Mouse (Mus musculus) frontal cortex, adult 2 months (tissue): ENCODE data around the gene Pus7l. TPM values are rescaled to one million over a fixed set of nuclear protein-coding genes. Genes with fewer than 3 reads are reported as not detected.

Source experiments
- DNase-seq, 2 experiments: peaks; one replicate each; pipeline ENCODE4 v3.0.0; 2022; ENCODE audit warnings: low spot score in 1 of 2; ENCODE audit errors: extremely low spot score in 1 of 2
- polyA plus RNA-seq: library from polyadenylated mRNA; depleted of rRNA; stranded (reverse); fragments of >200 nt; gene quantifications from 2 replicates; pipeline ENCODE4 v1.2.3, GENCODE M21; 2012; rRNA removed

Pus7l gene
- 3.5 and 3.9 TPM in 2 replicates for polyA plus RNA-seq

DNA sequence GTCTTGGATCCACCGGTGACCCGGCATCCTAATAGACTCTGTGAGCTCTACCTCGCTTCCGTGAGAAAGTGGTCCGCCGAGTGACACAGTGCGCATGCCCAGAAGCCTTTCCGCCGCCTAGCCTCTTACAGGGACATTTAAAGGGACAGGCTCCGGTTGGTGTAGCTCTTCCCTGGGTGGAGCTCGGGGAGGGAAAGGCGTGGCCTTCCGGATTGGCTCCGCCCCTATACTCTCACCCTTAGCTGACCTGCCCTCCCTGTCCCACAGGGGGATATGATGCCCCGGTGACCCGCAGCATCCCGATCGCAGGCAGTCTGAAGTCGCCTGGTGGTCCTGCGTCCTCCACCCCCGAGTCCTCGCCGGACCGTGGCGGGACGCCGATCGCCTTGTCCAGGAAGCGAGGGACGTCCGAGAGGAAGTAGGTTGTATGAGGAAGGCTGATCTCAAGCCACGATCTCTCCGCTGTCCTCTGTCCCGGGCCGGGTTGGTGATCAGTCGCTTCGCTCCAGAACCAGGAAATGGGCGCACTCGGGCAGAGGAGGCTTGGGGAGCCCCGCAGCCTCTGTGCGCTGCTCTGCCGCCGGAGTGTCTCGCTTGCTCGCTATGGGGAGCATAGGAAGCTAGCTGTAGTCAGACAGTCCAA is at the start of gene Pus7l, which contains the start of gene Irak4:
Gene Pus7l (minus strand): TSS at position 139 of the 643 bp plus-strand sequence.
Gene Irak4 (plus strand): TSS at position 235 of the 643 bp plus-strand sequence.
- DNase-seq, result peak; percentile 84 to 95

DNA sequence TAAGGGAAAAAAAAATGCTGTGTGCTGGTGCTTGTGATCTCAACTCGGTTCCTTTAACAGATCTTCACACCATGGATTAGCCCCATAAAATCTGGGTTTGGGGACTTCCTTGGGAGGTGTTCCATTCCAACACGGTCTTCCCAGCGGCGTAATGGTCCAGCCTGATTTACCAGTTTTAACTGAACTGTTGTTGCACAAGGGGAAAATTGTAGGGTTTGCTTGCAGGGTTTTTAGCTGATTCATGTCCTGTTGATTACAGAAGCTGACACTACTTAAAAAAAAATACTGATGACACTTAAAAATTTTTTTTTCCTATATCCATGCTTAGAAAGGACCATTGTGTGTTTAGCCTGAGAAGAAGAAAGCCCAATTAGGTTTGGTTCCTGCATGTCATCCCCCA is 48.0 kb upstream of the Pus7l start:
- no peak for DNase-seq

DNA sequence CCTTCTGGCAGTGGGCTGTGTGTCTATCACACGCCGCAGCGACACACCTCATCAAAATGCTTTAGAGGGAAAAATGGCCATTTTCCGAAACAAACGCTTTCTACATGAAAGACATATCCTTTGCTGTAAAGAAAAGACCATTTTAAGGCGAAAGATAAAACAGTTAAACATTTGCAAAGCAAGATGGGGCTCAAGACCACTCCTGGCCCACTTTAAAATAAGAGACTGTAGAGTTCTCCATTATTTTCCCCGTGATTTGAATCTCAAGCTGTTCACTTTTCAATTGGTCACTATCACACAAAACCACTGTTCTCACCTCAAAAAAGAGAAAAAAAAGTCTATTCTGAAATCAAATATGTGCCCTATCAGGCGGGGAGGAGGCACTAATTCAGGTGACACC is 46.7 kb upstream of the Pus7l start:
- DNase-seq, result no peak

DNA sequence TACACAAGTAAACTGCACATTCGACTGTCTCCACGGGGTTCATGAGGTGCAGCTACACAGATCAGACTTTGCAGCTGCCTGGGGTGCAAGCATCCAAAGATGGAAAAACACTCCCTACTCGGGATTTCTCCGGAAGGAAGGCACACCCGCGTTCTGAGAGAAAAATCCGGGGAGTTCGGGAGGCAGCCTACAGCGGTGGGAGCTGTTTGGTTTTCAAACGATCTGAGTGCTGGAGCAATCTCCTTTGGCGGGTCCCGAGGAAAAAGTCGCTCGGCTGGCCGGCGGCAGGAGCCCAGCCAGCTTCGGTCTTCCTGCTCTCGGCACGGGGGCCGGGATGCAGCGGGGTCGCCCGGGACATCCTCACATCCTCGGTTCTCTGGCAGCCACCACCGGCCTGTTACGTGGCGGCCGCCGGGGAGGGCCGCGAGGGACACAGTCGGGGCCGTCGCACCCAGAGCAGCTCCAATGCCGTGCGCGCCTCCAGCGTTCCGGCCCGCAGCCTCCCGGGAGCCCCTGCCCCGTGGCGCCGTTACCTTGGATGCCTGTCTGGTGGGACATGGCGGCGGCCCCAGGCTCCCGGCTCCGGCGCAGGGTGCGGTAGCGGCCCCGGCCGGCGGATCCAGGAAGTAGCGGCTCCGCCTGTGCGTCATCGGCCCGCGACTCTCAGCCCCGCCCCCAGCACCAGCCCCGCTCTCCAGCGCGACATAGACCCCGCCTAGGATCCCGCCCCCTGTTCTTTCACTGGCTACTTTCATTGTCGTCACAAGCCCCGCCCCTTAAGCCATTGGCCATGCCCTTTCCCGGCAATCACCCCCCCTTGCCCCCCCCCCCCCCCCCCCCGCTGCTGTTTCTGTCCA is 46.1 kb upstream of the Pus7l start, which contains the start of gene Twf1:
Gene Twf1 (minus strand): TSS at position 671 of the 857 bp plus-strand sequence.
- peak; percentile 95 to 98 for DNase-seq

DNA sequence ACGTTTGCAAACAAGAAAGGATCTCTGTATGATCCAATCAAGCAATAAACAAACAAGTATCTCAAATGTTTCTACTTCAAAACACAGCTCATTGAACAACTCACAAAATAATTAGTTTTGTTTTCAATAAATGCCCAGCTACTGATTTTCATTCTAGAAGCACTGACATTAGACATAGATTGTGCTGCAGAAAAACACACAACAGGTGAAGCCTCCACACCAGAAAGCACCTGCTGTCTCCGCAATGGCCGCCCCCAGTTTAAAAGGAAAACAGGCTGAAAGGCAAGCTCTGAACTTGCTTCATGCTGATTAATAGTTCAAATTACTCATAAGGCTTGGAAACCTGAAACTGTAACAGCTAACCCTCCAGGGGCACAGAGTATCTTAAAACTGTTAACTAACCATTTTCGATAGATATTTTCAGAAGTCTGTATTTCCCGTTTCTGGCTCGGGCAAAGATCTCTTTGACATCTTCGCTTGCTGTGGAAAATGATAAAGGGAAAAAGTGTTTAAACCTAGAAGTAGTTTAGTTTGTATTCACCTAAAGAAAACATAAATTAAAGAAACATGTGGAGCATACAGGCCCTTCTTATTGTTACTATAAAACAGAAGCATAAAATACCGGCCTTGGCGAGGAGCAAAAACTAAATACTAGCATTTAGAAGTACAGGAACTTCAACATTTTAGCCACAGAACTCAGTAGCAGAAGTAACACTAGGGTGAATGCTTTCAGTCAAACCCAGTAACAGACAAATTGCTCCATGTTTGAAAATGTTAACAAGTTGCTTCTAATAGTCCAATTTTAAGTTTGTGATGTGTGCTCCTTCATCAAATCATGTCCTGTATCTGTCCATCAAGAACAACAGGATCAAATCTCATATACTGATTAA is 44.7 kb upstream of the Pus7l start:
- DNase-seq, result no peak

DNA sequence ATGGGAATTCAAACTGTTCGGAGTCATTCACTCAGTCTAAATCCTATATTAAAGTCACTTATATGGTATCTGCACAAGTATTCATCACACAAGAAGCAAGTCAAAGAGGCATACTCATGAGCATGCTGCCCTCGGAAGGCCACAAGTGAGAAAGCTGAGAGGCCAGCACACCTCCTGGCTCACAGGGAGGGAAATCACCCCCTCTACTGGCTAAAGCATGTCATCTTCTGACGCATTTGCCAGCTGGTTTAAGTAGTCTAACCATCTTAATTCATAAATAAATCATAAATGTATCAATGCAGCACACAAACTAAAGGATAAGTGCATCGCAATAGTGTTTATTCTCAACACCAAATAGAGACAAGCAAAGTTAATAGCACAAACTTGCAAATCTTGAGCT is 41.4 kb upstream of the Pus7l start:
- no peak for DNase-seq

DNA sequence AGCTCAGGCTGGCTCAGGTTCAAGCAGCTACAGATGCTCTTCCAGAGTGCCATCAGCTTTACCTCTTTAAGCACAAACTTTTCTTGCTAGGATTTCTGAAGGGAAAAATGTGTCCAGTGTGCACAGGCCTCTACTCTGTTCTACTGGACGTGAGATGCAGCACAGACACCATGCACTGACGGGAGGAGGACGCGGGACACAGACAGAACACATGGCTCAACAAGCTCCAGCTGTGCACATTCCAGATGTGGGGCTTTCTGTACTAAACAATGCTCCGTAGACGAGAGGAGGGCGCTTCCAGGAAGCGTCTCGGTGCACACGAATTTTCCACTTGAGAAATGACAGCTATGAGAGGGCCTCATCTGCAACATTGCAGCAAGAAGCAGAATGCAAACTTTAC is 39.8 kb upstream of the Pus7l start:
- no peak for DNase-seq

DNA sequence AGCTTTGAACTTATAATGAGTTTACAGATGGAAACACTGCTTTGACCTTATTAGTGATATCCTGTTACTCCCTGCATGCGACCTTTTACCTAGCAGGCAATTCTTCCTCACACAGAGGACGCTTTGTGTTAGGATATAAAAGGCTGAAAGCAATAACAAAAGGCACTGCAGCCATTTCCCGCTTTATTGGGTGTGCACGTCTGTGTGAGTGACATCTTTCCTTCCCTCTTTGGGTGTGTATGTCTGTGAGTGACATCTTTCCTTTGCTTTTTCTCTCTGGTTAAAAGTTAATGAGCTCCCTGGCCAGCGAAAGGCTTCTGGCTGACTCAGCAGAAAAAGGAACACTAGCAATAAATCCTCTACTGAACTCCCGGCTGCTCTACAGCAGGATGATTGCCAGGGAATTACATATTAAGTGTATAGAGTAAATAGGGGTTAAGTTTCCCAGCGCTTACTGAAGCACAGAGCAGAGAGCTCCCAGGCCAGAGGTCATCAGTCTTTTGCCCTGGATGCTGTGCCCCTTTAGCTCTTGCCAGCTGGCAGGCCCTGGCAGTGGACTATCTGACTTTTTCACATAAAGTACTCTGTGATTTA is 38.8 kb upstream of the Pus7l start:
- no peak for DNase-seq

DNA sequence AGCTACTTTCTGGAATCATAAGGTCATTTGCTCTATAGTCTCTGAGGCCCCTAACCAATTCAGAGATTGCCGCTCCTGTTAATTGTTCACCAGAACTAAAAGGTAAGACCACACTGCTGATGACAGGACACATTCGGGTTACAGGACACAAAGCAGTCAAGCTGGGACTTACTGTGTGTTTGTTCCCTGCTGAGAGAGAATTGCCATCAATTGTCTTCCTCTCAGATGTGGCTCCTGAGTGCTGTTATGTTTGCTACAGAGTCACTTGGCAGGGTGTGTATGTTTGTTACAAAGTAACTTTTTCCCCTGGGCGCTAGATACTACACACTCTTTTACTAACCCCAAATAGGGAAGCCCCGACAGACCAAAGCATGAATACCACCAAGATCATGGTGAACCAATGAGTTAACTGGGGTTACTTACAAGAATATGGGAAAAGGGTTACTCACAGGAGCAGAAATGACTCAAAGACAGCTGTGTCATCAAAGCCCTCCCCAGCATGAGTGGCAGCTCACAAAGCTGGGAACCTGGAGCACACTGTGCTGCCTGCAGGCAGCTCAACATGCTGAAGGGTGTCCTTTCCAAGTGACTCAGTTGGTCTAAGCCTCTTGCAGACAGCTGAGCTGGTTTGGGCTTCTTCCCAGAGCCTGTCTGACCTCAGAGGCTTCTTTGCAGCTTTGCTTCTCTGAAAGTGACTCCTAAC is 31.4 kb upstream of the Pus7l start:
- no peak for DNase-seq

DNA sequence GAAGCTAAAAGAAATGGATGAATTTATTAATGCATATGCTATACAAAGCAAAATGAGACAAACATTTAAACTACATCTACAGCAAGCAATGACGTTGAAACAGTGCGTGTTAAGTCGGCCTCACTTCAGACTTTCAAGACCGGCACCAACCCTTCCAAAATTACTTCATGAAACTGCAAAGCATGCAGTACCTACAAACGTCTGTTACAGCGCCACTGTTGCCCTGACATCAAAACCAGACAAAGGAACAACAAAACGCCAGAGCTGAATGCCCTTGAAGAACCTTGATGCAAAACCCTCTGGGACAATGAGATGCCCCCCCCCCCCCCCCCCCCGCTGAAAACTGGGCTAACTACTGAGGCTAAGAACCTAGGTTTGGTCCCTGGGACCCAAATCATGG is 29.4 kb upstream of the Pus7l start:
- DNase-seq, result no peak

DNA sequence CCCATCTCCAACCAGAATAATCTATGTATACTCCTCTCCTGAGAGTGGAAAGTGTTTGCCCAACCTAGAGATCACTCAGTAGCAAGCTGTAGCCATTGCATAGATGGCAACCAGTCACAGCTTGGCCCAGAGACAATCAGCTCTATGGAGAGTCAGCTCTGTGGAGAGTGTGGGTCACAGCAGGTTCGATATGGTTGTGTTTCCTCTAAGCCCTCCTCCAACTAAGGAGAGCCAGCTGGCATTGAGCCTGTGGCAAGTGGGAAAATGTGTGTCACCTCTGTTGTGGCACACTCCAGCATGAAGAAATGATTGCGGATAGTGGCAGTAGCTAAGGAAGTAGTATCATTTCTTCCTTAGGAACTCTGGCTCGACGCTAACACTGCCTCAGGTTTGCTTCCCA is 28.2 kb upstream of the Pus7l start:
- no peak for DNase-seq

DNA sequence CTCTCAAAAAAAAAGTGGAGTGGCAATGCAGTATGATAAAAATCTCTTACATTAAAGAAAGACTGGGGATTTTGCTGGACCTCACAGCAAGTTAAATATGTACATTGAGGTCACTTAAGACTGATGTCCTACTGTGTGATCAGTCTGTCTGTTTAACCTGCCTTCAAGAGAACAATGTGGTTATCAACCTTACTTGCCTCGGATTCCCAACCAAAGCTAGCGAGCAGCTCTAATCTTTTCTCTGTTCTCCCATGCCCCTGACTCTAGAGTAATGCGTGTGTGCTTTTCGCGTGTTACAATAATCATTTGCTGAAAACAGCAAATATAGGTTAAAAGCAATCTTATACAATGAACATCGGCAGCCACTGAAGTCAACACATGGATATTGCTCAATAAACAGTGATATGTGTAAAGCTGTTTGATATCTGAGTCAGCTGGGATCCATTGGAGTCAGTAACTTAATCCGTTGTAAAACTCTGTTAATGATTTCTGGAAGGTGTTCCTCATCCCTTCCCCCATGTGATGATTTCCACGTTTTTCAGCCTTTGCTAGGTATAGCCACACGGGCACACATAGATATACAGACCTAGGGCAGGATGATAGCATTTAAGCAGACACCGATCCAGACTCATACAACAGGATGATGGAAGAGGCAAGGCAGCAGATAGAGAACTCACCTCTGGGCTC is 25.3 kb upstream of the Pus7l start:
- DNase-seq, result no peak

DNA sequence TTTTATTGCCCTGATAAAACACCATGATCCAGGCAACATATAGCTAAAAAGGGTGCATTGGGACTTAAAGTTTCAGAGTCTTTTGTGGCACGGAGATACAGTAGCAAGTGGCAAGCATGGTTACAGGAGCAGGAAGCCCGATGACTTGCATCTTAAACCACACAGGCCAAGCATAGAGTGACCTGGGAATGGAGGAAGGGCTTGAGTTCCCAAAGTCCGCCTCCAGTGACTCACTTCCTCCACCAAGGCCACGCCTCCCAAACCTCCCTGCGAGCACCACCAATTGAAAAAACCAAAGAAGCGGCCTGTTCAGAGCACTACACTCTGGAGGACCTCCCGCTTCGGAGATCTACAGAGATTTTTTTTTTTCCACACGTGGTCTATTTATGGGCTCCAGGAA is 22.5 kb upstream of the Pus7l start:
- DNase-seq, result no peak

DNA sequence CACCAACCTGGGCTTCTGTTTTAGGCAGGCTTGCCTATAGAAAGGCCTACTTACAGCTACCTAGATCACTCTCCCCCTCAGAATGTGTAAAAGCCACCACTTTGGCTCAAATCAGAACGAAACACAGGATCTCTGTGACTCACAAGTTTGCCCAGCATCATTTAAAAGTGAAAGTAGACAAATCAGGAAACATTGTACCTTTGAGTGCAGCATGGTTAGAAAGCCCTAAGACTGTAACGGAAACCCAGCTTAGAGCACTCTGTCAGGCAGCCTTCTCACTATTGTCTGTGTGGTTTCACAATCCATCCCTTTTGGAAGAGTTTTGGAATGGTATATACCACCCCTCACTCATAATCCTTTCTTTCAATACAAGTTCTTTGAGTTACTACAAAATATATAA is 21.6 kb upstream of the Pus7l start:
- no peak for DNase-seq

DNA sequence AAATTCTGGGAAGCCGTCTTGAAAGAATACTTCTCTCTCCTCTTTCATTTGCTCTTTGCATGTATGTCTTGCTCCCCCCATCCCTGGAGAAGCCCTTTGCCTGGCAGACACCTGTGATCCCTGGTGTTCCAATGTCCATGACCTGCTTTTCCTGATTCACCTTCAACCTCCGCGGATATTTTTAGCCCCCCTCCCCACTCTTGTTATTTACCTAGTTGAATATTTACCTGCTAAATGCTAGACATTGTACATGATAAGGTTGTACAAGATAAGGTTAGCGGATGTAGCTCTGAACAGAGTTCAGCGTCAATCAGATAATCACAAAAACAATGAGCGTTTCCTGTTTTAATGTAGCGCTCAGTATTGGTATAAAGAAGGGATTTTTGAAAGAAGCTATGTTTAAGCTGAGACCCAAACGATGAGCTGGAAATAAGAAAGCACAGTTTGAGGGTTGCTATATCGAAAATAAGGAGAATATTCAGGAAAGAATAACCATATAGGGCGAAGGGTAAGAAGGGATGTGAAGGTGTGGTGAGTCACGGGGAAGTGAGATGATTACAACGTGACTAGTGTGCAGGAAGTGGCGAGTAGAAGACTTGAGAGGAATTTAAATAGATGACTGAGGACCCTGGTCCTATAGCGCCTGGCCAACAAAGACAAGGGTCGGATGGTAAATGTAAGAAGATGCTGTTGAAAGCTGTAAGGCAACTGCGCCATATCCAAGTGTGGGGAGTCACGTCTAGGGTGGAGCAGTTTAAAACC is 15.7 kb upstream of the Pus7l start:
- DNase-seq, result no peak

DNA sequence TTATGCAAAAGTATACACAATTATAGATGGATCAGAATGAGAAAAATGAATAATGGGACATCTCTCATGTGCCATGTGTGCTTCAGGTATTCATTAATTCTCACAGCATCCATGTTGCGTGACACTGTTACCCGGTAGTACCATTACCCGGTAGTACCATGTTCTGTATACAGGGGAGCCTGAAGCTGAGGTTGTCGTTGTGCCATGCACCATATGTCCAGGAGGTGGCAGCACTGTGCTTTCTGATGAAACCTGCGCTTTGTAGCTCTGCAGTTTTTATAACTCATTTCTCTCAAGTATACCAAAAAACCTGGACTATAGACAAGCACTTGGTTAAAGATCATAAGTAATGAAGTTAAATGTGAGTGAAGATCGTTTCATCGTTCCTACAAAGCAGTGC is 14.1 kb upstream of the Pus7l start:
- DNase-seq, result peak; percentile 67 to 98

DNA sequence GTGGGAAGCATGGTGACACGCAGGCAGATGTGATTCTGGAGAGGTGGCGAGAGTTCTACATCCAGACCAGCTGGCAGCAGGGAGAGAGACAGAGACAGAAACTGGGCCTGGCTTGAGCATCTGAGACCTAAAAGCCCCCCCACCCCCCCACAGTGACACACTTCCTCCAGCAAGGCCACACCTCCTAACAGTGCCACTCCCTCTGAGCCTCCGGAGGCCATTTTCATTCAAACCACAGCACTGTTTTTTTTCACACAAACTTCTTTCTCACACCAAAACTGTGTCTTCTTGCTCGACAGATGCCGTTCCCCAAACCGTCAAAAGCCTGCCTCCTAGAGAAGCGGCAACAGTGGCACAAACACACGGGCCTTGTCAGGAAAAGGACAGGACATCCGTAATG is 10.2 kb upstream of the Pus7l start:
- DNase-seq, result no peak

DNA sequence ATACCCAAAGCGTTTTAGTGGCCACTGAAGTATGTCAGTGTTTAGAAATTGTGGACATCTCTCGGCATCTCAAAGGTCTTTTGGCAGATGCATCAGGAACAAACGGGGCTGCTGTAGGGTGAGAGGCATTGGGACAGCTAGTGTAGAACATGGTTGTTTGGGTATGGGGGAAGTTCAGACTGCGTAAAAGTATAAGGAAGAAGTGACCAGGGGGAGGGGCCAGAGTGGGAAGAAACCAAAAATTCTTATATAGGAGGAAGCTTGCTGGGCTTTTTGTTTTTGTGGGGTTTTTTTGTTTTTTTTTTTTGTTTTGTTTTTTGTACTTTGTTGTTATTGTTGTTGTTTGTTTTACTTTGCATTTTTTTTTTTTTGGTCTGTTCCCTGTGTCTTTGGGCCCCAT is 1.5 kb upstream of the Pus7l start:
- no peak for DNase-seq
